Mouse (Mus musculus): ENCODE measurements around the gene Doc2a. TPM values are rescaled to one million over a fixed set of nuclear protein-coding genes. Genes with fewer than 3 reads are reported as not detected.

Gene Doc2a
- polyA plus RNA-seq, 1 experiment from 2014 or later: 1.6 TPM

DNA sequence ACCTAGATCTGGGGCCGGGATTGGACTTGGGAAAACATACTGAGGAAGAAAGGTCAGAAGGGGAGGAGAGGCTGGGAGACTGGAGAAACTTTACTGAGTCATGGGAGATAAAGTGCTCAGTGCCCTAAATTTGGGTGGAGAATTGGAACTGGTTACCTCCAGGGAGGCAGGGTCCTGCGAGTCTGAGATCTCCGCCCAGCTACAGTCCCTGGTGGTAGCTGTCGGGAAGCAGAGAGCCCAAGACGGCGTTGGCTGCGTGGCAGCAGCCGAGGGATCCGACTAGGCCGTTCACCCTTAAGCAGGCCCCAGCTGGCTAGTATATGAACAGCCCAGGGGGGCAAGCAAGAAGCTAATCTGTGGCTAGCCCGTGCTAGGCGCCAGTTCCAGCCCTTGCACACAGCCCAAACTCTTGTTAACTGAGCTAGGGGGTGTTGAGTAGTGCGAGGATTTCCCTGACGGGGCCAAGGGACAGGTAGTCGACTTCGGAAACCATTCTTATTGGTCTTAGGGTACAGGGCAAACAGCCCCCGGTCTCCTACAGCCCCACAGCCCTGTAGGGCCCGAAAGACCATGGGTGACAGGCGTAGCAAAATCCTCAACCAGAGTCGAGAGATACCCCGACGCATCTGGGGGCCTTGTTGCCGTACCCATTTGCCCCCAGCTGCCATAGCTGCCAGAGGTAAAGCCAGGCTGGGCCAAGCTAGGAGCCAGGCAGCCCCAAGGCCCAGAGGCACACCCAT is 22.7 kb downstream of the Doc2a start:
- H3K27me3 ChIP-seq (replicated peaks; ENCODE audit: control insufficient read depth, insufficient read depth, low read length): no peaks in the 10 kb centered on the region
- WGBS: 91% methylated on average over 23 of the region's 23 CpGs
- TF ChIP-seq CTCF (IDR thresholded peaks at IDR 0.05; ENCODE audit: low read depth): no peak
- no peak for ATAC-seq
- peaks cover 92% of the 10 kb centered on the region for H3K36me3 ChIP-seq (ENCODE audit: control insufficient read depth, insufficient read depth)
- H3K4me2 ChIP-seq (replicated peaks; ENCODE audit: low read depth): no peak overlapping the region
- H3K27ac ChIP-seq (ENCODE audit: low read depth, low read length): no peak overlapping the region
- H3K9ac ChIP-seq (ENCODE audit: low read depth, low read length): no peak overlapping the region
- no peak overlapping the region for H3K4me3 ChIP-seq (ENCODE audit: low read depth, low read length)
- H3K9me3 ChIP-seq (ENCODE audit: control insufficient read depth): no peaks in the 10 kb centered on the region
- H3K4me1 ChIP-seq (replicated peaks; ENCODE audit: control insufficient read depth, insufficient read depth, low read length): no peaks in the 10 kb centered on the region

DNA sequence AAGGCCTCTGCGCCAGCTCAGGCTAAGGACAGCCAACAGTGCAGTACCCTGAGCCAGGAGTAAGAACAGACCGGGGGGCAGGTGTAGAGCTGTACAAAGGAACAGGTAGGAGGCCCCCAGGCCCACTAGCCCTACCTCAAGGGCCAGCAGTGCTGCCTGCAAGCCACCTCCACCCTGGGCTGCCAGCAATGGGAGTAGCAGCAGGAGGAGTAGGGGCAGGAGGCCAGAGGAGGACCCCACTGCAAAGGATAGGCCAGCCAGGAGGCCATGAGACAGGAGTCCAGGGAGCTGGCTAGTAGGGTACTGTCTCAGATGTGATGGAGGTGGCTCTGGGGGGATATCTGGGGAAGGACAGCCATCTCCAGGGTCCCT is 23.3 kb downstream of the Doc2a start:
- H3K27me3 ChIP-seq (replicated peaks; ENCODE audit: control insufficient read depth, insufficient read depth, low read length): no peaks in the 10 kb centered on the region
- H3K36me3 ChIP-seq (ENCODE audit: control insufficient read depth, insufficient read depth): peaks cover 98% of the 10 kb centered on the region
- no peaks in the 10 kb centered on the region for H3K9me3 ChIP-seq (ENCODE audit: control insufficient read depth)
- H3K4me1 ChIP-seq (replicated peaks; ENCODE audit: control insufficient read depth, insufficient read depth, low read length): no peaks in the 10 kb centered on the region
- no peak for ATAC-seq
- TF ChIP-seq CTCF (IDR thresholded peaks at IDR 0.05; ENCODE audit: low read depth): no peak
- H3K4me2 ChIP-seq (replicated peaks; ENCODE audit: low read depth): no peak overlapping the region
- 93% methylated on average over 2 of the region's 2 CpGs for WGBS
- no peak overlapping the region for H3K4me3 ChIP-seq (ENCODE audit: low read depth, low read length)
- H3K27ac ChIP-seq (ENCODE audit: low read depth, low read length): no peak overlapping the region
- H3K9ac ChIP-seq (ENCODE audit: low read depth, low read length): no peak overlapping the region

DNA sequence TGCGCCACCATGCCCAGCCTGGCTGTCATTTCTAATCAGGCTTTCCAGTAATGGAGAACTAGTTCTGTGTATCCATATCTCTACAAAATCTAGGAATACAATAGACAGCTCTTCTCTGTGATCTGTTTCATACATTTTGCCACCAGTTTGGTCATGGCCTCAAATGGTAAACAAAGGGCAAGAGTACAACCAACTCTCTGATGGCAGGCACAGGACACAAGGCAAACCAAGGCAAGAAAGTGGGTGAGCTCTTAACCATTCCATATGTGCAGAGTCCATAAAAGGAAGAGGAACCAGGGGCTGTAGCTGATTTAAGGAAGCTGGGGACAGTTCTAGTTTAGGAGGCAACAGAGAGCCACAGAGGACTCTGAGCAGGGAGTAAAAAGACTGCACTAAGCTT is 30.0 kb downstream of the Doc2a start:
- WGBS: 100% methylated on average over 1 of the region's 1 CpGs
- peaks cover 87% of the 10 kb centered on the region for H3K36me3 ChIP-seq (ENCODE audit: control insufficient read depth, insufficient read depth)
- H3K27me3 ChIP-seq (replicated peaks; ENCODE audit: control insufficient read depth, insufficient read depth, low read length): no peaks in the 10 kb centered on the region
- no peak for TF ChIP-seq CTCF (IDR thresholded peaks at IDR 0.05; ENCODE audit: low read depth)
- H3K4me2 ChIP-seq (replicated peaks; ENCODE audit: low read depth): no peak overlapping the region
- no peak overlapping the region for H3K27ac ChIP-seq (ENCODE audit: low read depth, low read length)
- ATAC-seq: no peak
- H3K9ac ChIP-seq (ENCODE audit: low read depth, low read length): no peak overlapping the region
- no peaks in the 10 kb centered on the region for H3K9me3 ChIP-seq (ENCODE audit: control insufficient read depth)
- H3K4me3 ChIP-seq (ENCODE audit: low read depth, low read length): no peak overlapping the region
- no peaks in the 10 kb centered on the region for H3K4me1 ChIP-seq (replicated peaks; ENCODE audit: control insufficient read depth, insufficient read depth, low read length)

DNA sequence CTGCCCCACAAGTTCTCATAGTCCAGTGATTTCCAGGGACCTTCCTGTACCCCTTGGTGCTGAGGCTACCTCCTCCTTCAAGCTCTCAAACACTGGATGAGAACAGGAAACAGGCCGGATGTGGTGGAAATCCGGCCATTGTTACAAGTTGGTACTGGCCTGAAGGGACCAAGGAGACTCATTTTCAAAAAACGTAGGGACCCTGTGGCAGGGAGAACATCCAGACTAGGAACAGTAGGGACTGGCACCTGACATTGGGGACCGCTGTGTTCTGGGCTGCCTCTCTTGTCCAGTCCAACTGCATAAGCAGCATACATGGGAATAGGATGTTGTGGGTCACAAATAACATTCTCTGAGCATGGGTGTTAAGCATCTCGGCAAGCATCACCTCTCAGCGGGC is 33.8 kb downstream of the Doc2a start:
- H3K27ac ChIP-seq (ENCODE audit: low read depth, low read length): peak overlapping the region; percentile 9; the same call in 1 of the 2 replicates
- H3K4me2 ChIP-seq (replicated peaks; ENCODE audit: low read depth): no peak overlapping the region
- 0 out of 2 replicates have a peak, but pooled peaks cover 5% of the 10 kb centered on the region for H3K4me1 ChIP-seq (replicated peaks; ENCODE audit: control insufficient read depth, insufficient read depth, low read length)
- no peak for ATAC-seq
- TF ChIP-seq CTCF (IDR thresholded peaks at IDR 0.05; ENCODE audit: low read depth): no peak
- peaks cover 49% of the 10 kb centered on the region for H3K36me3 ChIP-seq (ENCODE audit: control insufficient read depth, insufficient read depth)
- no peak overlapping the region for H3K4me3 ChIP-seq (ENCODE audit: low read depth, low read length)
- no peak overlapping the region for H3K9ac ChIP-seq (ENCODE audit: low read depth, low read length)
- no peaks in the 10 kb centered on the region for H3K27me3 ChIP-seq (replicated peaks; ENCODE audit: control insufficient read depth, insufficient read depth, low read length)
- WGBS: 71% methylated on average over 6 of the region's 6 CpGs
- H3K9me3 ChIP-seq (ENCODE audit: control insufficient read depth): no peaks in the 10 kb centered on the region

GRCm38 (mm10) chr7:126883731-126884181 is 36.5 kb downstream of the Doc2a start:
- H3K4me2 ChIP-seq (replicated peaks; ENCODE audit: low read depth): peak overlapping the region; percentile 97

GRCm38 (mm10) chr7:126884286-126885164 is 37.3 kb downstream of the Doc2a start, which contains the start of gene Taok2:
TSS of gene Taok2 (minus strand) at chr7:126884703.
- Histone ChIP-seq H3K9ac (ENCODE audit: low read depth, low read length) (peak within 1 kb of the TSS; percentile 86), H3K4me2 (replicated peaks; ENCODE audit: low read depth) (peak within 1 kb of the TSS; percentile 97), H3K36me3 (ENCODE audit: control insufficient read depth, insufficient read depth) (peaks cover 16% of the 10 kb centered on the region; the same call in 1 of the 2 replicates), H3K27ac (ENCODE audit: low read depth, low read length) (peak within 1 kb of the TSS; percentile 82), H3K9me3 (ENCODE audit: control insufficient read depth) (no peaks in the 10 kb centered on the region), H3K4me3 (ENCODE audit: low read depth, low read length) (peak within 1 kb of the TSS; percentile 82), H3K4me1 (replicated peaks; ENCODE audit: control insufficient read depth, insufficient read depth, low read length) (0 out of 2 replicates have a peak, but pooled peaks cover 5% of the 10 kb centered on the region), H3K27me3 (replicated peaks; ENCODE audit: control insufficient read depth, insufficient read depth, low read length) (no peaks in the 10 kb centered on the region)
- TF ChIP-seq CTCF (IDR thresholded peaks at IDR 0.05; ENCODE audit: low read depth): peak; percentile 36
- WGBS: under 1% methylated on average over 56 of the region's 56 CpGs
- peak; percentile 97 for ATAC-seq

More at GRCm38 (mm10) chr7:126883731-126884181, 36.5 kb downstream of the Doc2a start:
- no peaks in the 10 kb centered on the region for H3K27me3 ChIP-seq (replicated peaks; ENCODE audit: control insufficient read depth, insufficient read depth, low read length)
- no peak for ATAC-seq
- peak overlapping the region; percentile 82; the same call in 1 of the 2 replicates for H3K27ac ChIP-seq (ENCODE audit: low read depth, low read length)
- under 1% methylated on average over 15 of the region's 15 CpGs for WGBS
- TF ChIP-seq CTCF (IDR thresholded peaks at IDR 0.05; ENCODE audit: low read depth): no peak
- peaks cover 24% of the 10 kb centered on the region; the same call in 1 of the 2 replicates for H3K36me3 ChIP-seq (ENCODE audit: control insufficient read depth, insufficient read depth)
- peak overlapping the region; percentile 82 for H3K4me3 ChIP-seq (ENCODE audit: low read depth, low read length)
- no peaks in the 10 kb centered on the region for H3K9me3 ChIP-seq (ENCODE audit: control insufficient read depth)
- H3K4me1 ChIP-seq (replicated peaks; ENCODE audit: control insufficient read depth, insufficient read depth, low read length): 0 out of 2 replicates have a peak, but pooled peaks cover 5% of the 10 kb centered on the region
- peak overlapping the region; percentile 86 for H3K9ac ChIP-seq (ENCODE audit: low read depth, low read length)

Data from intestine, postnatal 0 days (tissue).